In the genomic region with DNA sequence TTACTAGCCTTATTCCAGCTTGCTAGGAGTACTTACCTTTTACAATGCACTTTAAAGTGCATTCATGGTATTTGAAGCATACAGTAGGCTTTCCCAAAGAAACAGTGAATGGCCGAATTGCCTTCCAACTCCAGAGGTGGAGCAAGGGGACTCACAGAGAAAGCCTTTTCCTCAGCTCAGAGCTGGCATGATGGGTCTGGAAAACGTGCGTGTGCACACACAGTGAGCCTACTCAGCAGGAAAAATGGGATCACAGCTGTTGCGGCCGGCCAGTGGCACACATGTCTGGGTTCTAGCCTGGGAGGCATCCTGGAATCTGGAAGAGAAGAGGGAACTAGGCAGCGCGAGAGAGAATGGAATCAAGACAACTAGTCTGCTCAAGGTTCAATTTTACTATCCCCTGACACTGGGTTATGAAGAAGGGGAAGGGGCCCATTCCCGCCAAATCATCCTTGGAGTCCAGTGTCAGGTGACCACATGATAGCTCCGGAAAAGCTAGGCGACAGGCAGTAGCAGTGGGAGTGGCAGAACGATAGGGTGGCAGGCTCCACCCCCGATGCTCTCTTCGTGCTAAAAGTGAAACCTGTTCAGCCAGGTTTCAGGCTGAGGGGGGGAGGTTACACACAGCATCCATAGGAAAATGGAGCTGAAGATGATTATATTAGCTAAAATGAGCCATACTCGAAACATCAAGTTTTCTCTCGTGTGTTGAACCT, we compare ENCODE assay signal across 8 mouse cellular contexts. TPM values are rescaled to one million over a fixed set of nuclear protein-coding genes. Genes with fewer than 3 reads are reported as not detected.
A peak's percentile ranks its signal among the peaks of the same experiment; 100 is the strongest.
DNase-seq lines count a peak whose midpoint lies in the region; ATAC-seq and TF ChIP-seq lines count a peak whose summit lies in the region.

No protein-coding gene starts in this region.

- H3K9me3 ChIP-seq in limb, embryonic 12.5 days = no peaks in the 10 kb centered on the region
- H3K9me3 ChIP-seq in neural tube, embryonic 14.5 days (ENCODE audit: control insufficient read depth, low read length) = no peaks in the 10 kb centered on the region

- H3K4me2 ChIP-seq in limb, embryonic 12.5 days = peak overlapping the region; percentile 55
- peak overlapping the region; percentile 37 for H3K4me2 ChIP-seq in neural tube, embryonic 14.5 days (ENCODE audit: low read depth, low read length)

- H3K79me3 ChIP-seq in C2C12 (ENCODE audit: low read depth) = no peaks in the 10 kb centered on the region

- 16% methylated on average over 15 of the region's 15 CpGs for WGBS in limb, embryonic 12.5 days
- 20% methylated on average over 15 of the region's 15 CpGs for WGBS in neural tube, embryonic 14.5 days

- no peak overlapping the region for H3ac ChIP-seq in C2C12 (ENCODE audit: control insufficient read depth, insufficient read length, low read depth)

- no peaks in the 10 kb centered on the region for H3K79me2 ChIP-seq in C2C12 (ENCODE audit: control insufficient read depth, insufficient read depth)

- H3K27ac ChIP-seq in gastrocnemius, adult 2 months = no peak overlapping the region
- no peak overlapping the region for H3K27ac ChIP-seq in embryonic fibroblast, embryonic 13.5 days (ENCODE audit: insufficient read depth, low read length)
- H3K27ac ChIP-seq in limb, embryonic 12.5 days = no peak overlapping the region
- no peak overlapping the region for H3K27ac ChIP-seq in neural tube, embryonic 14.5 days (ENCODE audit: low read depth, low read length)

- no peak for DNase-seq in gastrocnemius, adult 2 months
- DNase-seq in gastrocnemius, adult 18-20 months (ENCODE audit: low spot score) = no peak
- no peak for DNase-seq in gastrocnemius, postnatal 4 days (ENCODE audit: low spot score in 2 of 2)
- DNase-seq in layer of hippocampus, adult 8-10 months (ENCODE audit: low spot score in 2 of 2) = no peak

- H3K27me3 ChIP-seq in C2C12 (ENCODE audit: control insufficient read depth, insufficient read depth, insufficient read length) = no peaks in the 10 kb centered on the region
- no peaks in the 10 kb centered on the region; the same call in 1 of the 2 replicates for H3K27me3 ChIP-seq in limb, embryonic 12.5 days
- H3K27me3 ChIP-seq in neural tube, embryonic 14.5 days (ENCODE audit: control insufficient read depth, insufficient read depth, low read length) = no peaks in the 10 kb centered on the region

- no peak for TF ChIP-seq CTCF in gastrocnemius, adult 2 months (IDR thresholded peaks at IDR 0.05)
- TF ChIP-seq CTCF in C2C12 (IDR thresholded peaks at IDR 0.05; ENCODE audit: control insufficient read depth, insufficient read depth, insufficient read length) = no peak
- no peak for TF ChIP-seq CTCF in embryonic fibroblast, embryonic 13.5 days (IDR thresholded peaks at IDR 0.05; ENCODE audit: borderline replicate concordance, insufficient read depth, low read length)

- H3K9ac ChIP-seq in limb, embryonic 12.5 days (replicated peaks) = peak overlapping the region; percentile 5; the same call in 1 of the 2 replicates
- H3K9ac ChIP-seq in neural tube, embryonic 14.5 days (replicated peaks; ENCODE audit: low read depth, low read length) = no peak overlapping the region

- intact Hi-C loops in gastrocnemius, adult 2 months (cut with DNase I) = no loop called here

- TF ChIP-seq POLR2A in embryonic fibroblast, embryonic 13.5 days (IDR thresholded peaks at IDR 0.05; ENCODE audit: low read depth, low read length) = no peak

- H3K4me1 ChIP-seq in embryonic fibroblast, embryonic 13.5 days (ENCODE audit: control insufficient read depth, insufficient read depth, low read length) = no peaks in the 10 kb centered on the region
- H3K4me1 ChIP-seq in limb, embryonic 12.5 days (replicated peaks) = no peaks in the 10 kb centered on the region
- no peaks in the 10 kb centered on the region for H3K4me1 ChIP-seq in neural tube, embryonic 14.5 days (ENCODE audit: control insufficient read depth, insufficient read depth, low read length)

- ATAC-seq in limb, embryonic 12.5 days (ENCODE audit: insufficient number of reproducible peaks, insufficient read depth, low FRiP score, low TSS enrichment, low read depth) = no peak
- ATAC-seq in neural tube, embryonic 14.5 days (ENCODE audit: low read depth) = peak; percentile 73

- no peaks in the 10 kb centered on the region for H3K36me3 ChIP-seq in C2C12 (ENCODE audit: control insufficient read depth, insufficient read depth)
- H3K36me3 ChIP-seq in limb, embryonic 12.5 days = no peaks in the 10 kb centered on the region
- no peaks in the 10 kb centered on the region for H3K36me3 ChIP-seq in neural tube, embryonic 14.5 days (ENCODE audit: control insufficient read depth, insufficient read depth, low read length)

- H3K4me3 ChIP-seq in gastrocnemius, adult 2 months = peak overlapping the region; percentile 63
- H3K4me3 ChIP-seq in C2C12 (ENCODE audit: insufficient read depth, poor library complexity, severe bottlenecking) = no peak overlapping the region
- H3K4me3 ChIP-seq in embryonic fibroblast, embryonic 13.5 days (ENCODE audit: insufficient read depth, low read length) = peak overlapping the region; percentile 24
- peak overlapping the region; percentile 34 for H3K4me3 ChIP-seq in limb, embryonic 12.5 days (replicated peaks)
- peak overlapping the region; percentile 25; the same call in 1 of the 2 replicates for H3K4me3 ChIP-seq in neural tube, embryonic 14.5 days (ENCODE audit: low read depth, low read length)

TF ChIP-seq in C2C12, 6 proteins besides CTCF, POLR2A, EP300 and RAD21:
- TF ChIP-seq USF1 (IDR thresholded peaks at IDR 0.05; ENCODE audit: low read depth) = peak; percentile 25
- no peak for TF ChIP-seq MYOD1 (IDR thresholded peaks at IDR 0.05; ENCODE audit: control insufficient read depth, insufficient read length, low read depth)
- no peak for TF ChIP-seq MYOG (IDR thresholded peaks at IDR 0.05; ENCODE audit: control insufficient read depth, extremely low read depth, insufficient read length)
- TF ChIP-seq MAX (IDR thresholded peaks at IDR 0.05) = no peak
- no peak for TF ChIP-seq CEBPB (IDR thresholded peaks at IDR 0.05; ENCODE audit: low read depth)
TF ChIP-seq in C2C12: peak in this region for 1.

RNA-seq across cellular contexts. Expression of gene Gpld1, which starts 22.3 kb away (rescaled TPM):
- total RNA-seq in gastrocnemius, adult 2 months (2021) = under 1 TPM; 0.53 to 0.94 TPM
- under 1 TPM; 0.84 to 0.95 TPM for total RNA-seq in gastrocnemius, adult 18-20 months (2021)
- polyA plus RNA-seq in C2C12 (2012; fragmentation: generic; extraction: Trizol) = 0.02 TPM
- 0.45 and 1.1 TPM in 2 replicates for polyA plus RNA-seq in embryonic fibroblast, embryonic 13.5 days (2011; ENCODE audit: insufficient read length, low read depth, missing spikeins)
- polyA plus RNA-seq in limb, embryonic 12.5 days (2016; fragmentation: Nextera tagmentation; extraction: Ambion mirVana) = 0.40 and 0.70 TPM in 2 replicates
- 2.3 and 3.9 TPM in 2 replicates for polyA plus RNA-seq in neural tube, embryonic 14.5 days (2014; fragmentation: Nextera tagmentation; extraction: Ambion mirVana)
- total RNA-seq in gastrocnemius, postnatal 4 days (2021) = 1 to 10 TPM; 1.1 to 1.3 TPM
- 10 to 100 TPM; 24.3 to 30.1 (median 27.6) TPM for total RNA-seq in layer of hippocampus, adult 8-10 months (2022)

RNA-seq across cellular contexts. Expression of gene Aldh5a1, which starts 27.8 kb away (rescaled TPM):
- 1 to 10 TPM; 7.2 to 8.9 TPM for total RNA-seq in gastrocnemius, adult 2 months (2021)
- 1 to 10 TPM; 7.9 to 8.3 TPM for total RNA-seq in gastrocnemius, adult 18-20 months (2021)
- 1.1 TPM for polyA plus RNA-seq in C2C12 (2012; fragmentation: generic; extraction: Trizol)
- polyA plus RNA-seq in embryonic fibroblast, embryonic 13.5 days (2011; ENCODE audit: insufficient read length, low read depth, missing spikeins) = 2.1 and 2.5 TPM in 2 replicates
- 6.0 and 6.8 TPM in 2 replicates for polyA plus RNA-seq in limb, embryonic 12.5 days (2016; fragmentation: Nextera tagmentation; extraction: Ambion mirVana)
- 15.4 and 16.3 TPM in 2 replicates for polyA plus RNA-seq in neural tube, embryonic 14.5 days (2014; fragmentation: Nextera tagmentation; extraction: Ambion mirVana)
- total RNA-seq in gastrocnemius, postnatal 4 days (2021) = 1 to 10 TPM; 4.3 to 4.5 TPM
- total RNA-seq in layer of hippocampus, adult 8-10 months (2022) = 10 to 100 TPM; 59.8 to 71.7 (median 64.2) TPM

RNA-seq across cellular contexts. Expression of gene Mrs2, which starts 54.9 kb away (rescaled TPM):
- total RNA-seq in gastrocnemius, adult 2 months (2021) = 10 to 100 TPM; 36.8 to 46.7 TPM
- total RNA-seq in gastrocnemius, adult 18-20 months (2021) = 10 to 100 TPM; 35.7 to 37.5 TPM
- polyA plus RNA-seq in C2C12 (2012; fragmentation: generic; extraction: Trizol) = 9.5 TPM
- polyA plus RNA-seq in embryonic fibroblast, embryonic 13.5 days (2011; ENCODE audit: insufficient read length, low read depth, missing spikeins) = 27.0 and 31.3 TPM in 2 replicates
- 18.4 and 20.8 TPM in 2 replicates for polyA plus RNA-seq in limb, embryonic 12.5 days (2016; fragmentation: Nextera tagmentation; extraction: Ambion mirVana)
- polyA plus RNA-seq in neural tube, embryonic 14.5 days (2014; fragmentation: Nextera tagmentation; extraction: Ambion mirVana) = 25.9 and 27.2 TPM in 2 replicates
- 10 to 100 TPM; 22.4 to 24.3 TPM for total RNA-seq in gastrocnemius, postnatal 4 days (2021)
- 10 to 100 TPM; 47.9 to 75.3 (median 57.4) TPM for total RNA-seq in layer of hippocampus, adult 8-10 months (2022)

Comparison
In these comparisons a context has a peak if more than half of its experiments do, and no peak if none do; other contexts are left out.
1. RNA of gene Gpld1, which starts 22.3 kb away (total RNA-seq): 24.3 to 30.1 TPM in layer of hippocampus, adult 8-10 months; 1.1 to 1.3 TPM in gastrocnemius, postnatal 4 days, 0.84 to 0.95 TPM in gastrocnemius, adult 18-20 months and 0.53 to 0.94 TPM in gastrocnemius, adult 2 months; every median in the first group is over 10 times any median in the second.
2. RNA of gene Aldh5a1, which starts 27.8 kb away (total RNA-seq): 59.8 to 71.7 TPM in layer of hippocampus, adult 8-10 months; 7.2 to 8.9 TPM in gastrocnemius, adult 2 months, 7.9 to 8.3 TPM in gastrocnemius, adult 18-20 months and 4.3 to 4.5 TPM in gastrocnemius, postnatal 4 days; every median in the first group is over 4 times any median in the second.